In genomic region chr5:24907737-24908136, GRCm38 (mm10) we compare ENCODE assay signal across 8 mouse cellular contexts.
DNase-seq lines count a peak whose midpoint lies in the region; ATAC-seq and TF ChIP-seq lines count a peak whose summit lies in the region.

No protein-coding gene starts in this region.

- no peak for DNase-seq in layer of hippocampus, adult 2 months (ENCODE audit: low spot score in 2 of 2)
- no peak for DNase-seq in layer of hippocampus, adult 8-10 months (ENCODE audit: low spot score in 2 of 2)
- peak; percentile 72 for DNase-seq in MEL (ENCODE audit: low read depth, low spot score)
- peak; percentile 77 for DNase-seq in limb, embryonic 10.5 days (ENCODE audit: low spot score)
- no peak for DNase-seq in gastrocnemius, postnatal 4 days (ENCODE audit: low spot score in 2 of 2)
- no peak for DNase-seq in adrenal gland, adult 2 months

- H3K36me3 ChIP-seq in MEL (ENCODE audit: control insufficient read depth in 1 of 2, insufficient read depth in 2 of 2, low read length in 2 of 2) = peaks cover 0 to 5% of the 10 kb centered on the region in 2 experiments; a peak in 2 of 4 replicates
- H3K36me3 ChIP-seq in embryonic facial prominence, embryonic 15.5 days = no peaks in the 10 kb centered on the region
- peaks cover 8% of the 10 kb centered on the region; the same call in 1 of the 2 replicates for H3K36me3 ChIP-seq in limb, embryonic 10.5 days
- H3K36me3 ChIP-seq in midbrain, embryonic 16.5 days (ENCODE audit: control insufficient read depth, insufficient read depth, low read length) = no peaks in the 10 kb centered on the region

- no peak for TF ChIP-seq CTCF in layer of hippocampus, adult 2 months (conservative IDR thresholded peaks at IDR 0.05)
- no peak for TF ChIP-seq CTCF in MEL (IDR thresholded peaks at IDR 0.05 in 2 of 3, conservative IDR thresholded peaks at IDR 0.05 in 1 of 3; ENCODE audit: control insufficient read depth in 1 of 3, insufficient read depth in 1 of 3, low read depth in 2 of 3, low read length in 3 of 3, poor library complexity in 1 of 3, severe bottlenecking in 1 of 3)

- ATAC-seq in embryonic facial prominence, embryonic 15.5 days (ENCODE audit: insufficient number of reproducible peaks, low FRiP score, low TSS enrichment, low read depth) = peak; percentile 16; the same call in 1 of the 2 replicates
- peak; percentile 64; the same call in 1 of the 2 replicates for ATAC-seq in midbrain, embryonic 16.5 days

- peak overlapping the region; percentile 85 for H3K4me3 ChIP-seq in layer of hippocampus, adult 2 months
- H3K4me3 ChIP-seq in MEL (ENCODE audit: control insufficient read depth in 1 of 2, insufficient read depth in 1 of 2, low read depth in 2 of 2, low read length in 2 of 2) = peak overlapping the region; percentile 70 to 77
- H3K4me3 ChIP-seq in embryonic facial prominence, embryonic 15.5 days (replicated peaks) = peak overlapping the region; percentile 84
- peak overlapping the region; percentile 83 for H3K4me3 ChIP-seq in limb, embryonic 10.5 days
- H3K4me3 ChIP-seq in midbrain, embryonic 16.5 days (ENCODE audit: low read depth, low read length) = peak overlapping the region; percentile 89

- peaks cover 0 to 5% of the 10 kb centered on the region in 2 experiments; a peak in 2 of 4 replicates for H3K4me1 ChIP-seq in MEL (ENCODE audit: control insufficient read depth in 1 of 2, insufficient read depth in 2 of 2, low read length in 2 of 2)
- H3K4me1 ChIP-seq in embryonic facial prominence, embryonic 15.5 days = peaks cover 18% of the 10 kb centered on the region
- H3K4me1 ChIP-seq in limb, embryonic 10.5 days = peaks cover 19% of the 10 kb centered on the region
- H3K4me1 ChIP-seq in midbrain, embryonic 16.5 days (ENCODE audit: control insufficient read depth, insufficient read depth, low read length) = peaks cover 20% of the 10 kb centered on the region

- no peak for TF ChIP-seq RAD21 in MEL (IDR thresholded peaks at IDR 0.05; ENCODE audit: low read depth, low read length)

- no peaks in the 10 kb centered on the region for H3K27me3 ChIP-seq in MEL (ENCODE audit: control insufficient read depth in 1 of 2, insufficient read depth in 2 of 2, low read length in 2 of 2)
- no peaks in the 10 kb centered on the region for H3K27me3 ChIP-seq in embryonic facial prominence, embryonic 15.5 days
- H3K27me3 ChIP-seq in limb, embryonic 10.5 days (ENCODE audit: low read depth, poor library complexity, severe bottlenecking) = no peaks in the 10 kb centered on the region
- H3K27me3 ChIP-seq in midbrain, embryonic 16.5 days (ENCODE audit: control insufficient read depth, insufficient read depth, low read depth, low read length) = no peaks in the 10 kb centered on the region

- peak overlapping the region; percentile 93 for H3K9ac ChIP-seq in MEL (ENCODE audit: control insufficient read depth, low read depth, low read length, poor library complexity, severe bottlenecking)
- peak overlapping the region; percentile 79 for H3K9ac ChIP-seq in embryonic facial prominence, embryonic 15.5 days
- H3K9ac ChIP-seq in midbrain, embryonic 16.5 days (ENCODE audit: low read depth, low read length) = peak overlapping the region; percentile 97

- H3K9me3 ChIP-seq in MEL (replicated peaks; ENCODE audit: insufficient read depth, low read length) = no peaks in the 10 kb centered on the region
- no peaks in the 10 kb centered on the region for H3K9me3 ChIP-seq in embryonic facial prominence, embryonic 15.5 days (replicated peaks)
- H3K9me3 ChIP-seq in limb, embryonic 10.5 days (replicated peaks) = no peaks in the 10 kb centered on the region
- H3K9me3 ChIP-seq in midbrain, embryonic 16.5 days (replicated peaks; ENCODE audit: control insufficient read depth, low read length, poor library complexity, severe bottlenecking) = no peaks in the 10 kb centered on the region

- TF ChIP-seq EP300 in MEL (IDR thresholded peaks at IDR 0.05; ENCODE audit: low read depth in 1 of 2, low read length in 2 of 2) = peak in 1 of 2 experiments; percentile 28; a peak in 1 of 4 replicates

- peak overlapping the region; percentile 89 for H3K4me2 ChIP-seq in embryonic facial prominence, embryonic 15.5 days (replicated peaks)
- H3K4me2 ChIP-seq in midbrain, embryonic 16.5 days (ENCODE audit: low read length) = peak overlapping the region; percentile 55

- peak overlapping the region; percentile 95 for H3K27ac ChIP-seq in layer of hippocampus, adult 2 months
- peak overlapping the region; percentile 42; the same call in 1 of the 2 replicates for H3K27ac ChIP-seq in MEL (ENCODE audit: control insufficient read depth, low read depth, low read length)
- peak overlapping the region; percentile 93 for H3K27ac ChIP-seq in embryonic facial prominence, embryonic 15.5 days (replicated peaks)
- H3K27ac ChIP-seq in limb, embryonic 10.5 days = peak overlapping the region; percentile 96
- H3K27ac ChIP-seq in midbrain, embryonic 16.5 days (ENCODE audit: low read length) = peak overlapping the region; percentile 96

- 0% methylated on average over 26 of the region's 26 CpGs for WGBS in embryonic facial prominence, embryonic 15.5 days
- 0% methylated on average over 26 of the region's 26 CpGs for WGBS in limb, embryonic 10.5 days
- 0% methylated on average over 26 of the region's 26 CpGs for WGBS in midbrain, embryonic 16.5 days

- TF ChIP-seq POLR2A in MEL (IDR thresholded peaks at IDR 0.05; ENCODE audit: control insufficient read depth in 1 of 2, insufficient read depth in 1 of 2, low read depth in 1 of 2, low read length in 2 of 2, poor library complexity in 1 of 2) = 0 out of 4 replicates have a peak, but pooled peaks of 1 of the 2 experiments have one; percentile 10

- H3K79me2 ChIP-seq in MEL (ENCODE audit: control insufficient read depth, insufficient read depth, low read length, poor library complexity) = peaks cover 5% of the 10 kb centered on the region; the same call in 1 of the 2 replicates

TF ChIP-seq in MEL, 35 proteins besides CTCF, POLR2A, EP300 and RAD21:
- no peak for TF ChIP-seq ZNF384 (IDR thresholded peaks at IDR 0.05; ENCODE audit: low read depth, low read length)
- no peak for TF ChIP-seq USF1 (IDR thresholded peaks at IDR 0.05; ENCODE audit: low read depth, low read length)
- TF ChIP-seq TAL1 (IDR thresholded peaks at IDR 0.05; ENCODE audit: low read length) = no peak
- peak; percentile 46; the same call in 1 of the 2 replicates for TF ChIP-seq GATA1 (IDR thresholded peaks at IDR 0.05; ENCODE audit: low read depth, low read length)
- 0 out of 2 replicates have a peak, but pooled peaks have one; percentile 17 for TF ChIP-seq MAZ (IDR thresholded peaks at IDR 0.05; ENCODE audit: low read depth, low read length)
- no peak for TF ChIP-seq MEF2A (IDR thresholded peaks at IDR 0.05; ENCODE audit: extremely low read depth, insufficient replicate concordance, low read depth, low read length, poor library complexity, severe bottlenecking)
- peak; percentile 83 for TF ChIP-seq MXI1 (IDR thresholded peaks at IDR 0.05; ENCODE audit: low read depth, low read length)
- TF ChIP-seq ZMIZ1 (IDR thresholded peaks at IDR 0.05; ENCODE audit: low read depth, low read length) = no peak
- TF ChIP-seq MAX (IDR thresholded peaks at IDR 0.05; ENCODE audit: low read length) = peak; percentile 38; the same call in 1 of the 2 replicates
- TF ChIP-seq GABPA (IDR thresholded peaks at IDR 0.05; ENCODE audit: low read depth, low read length) = no peak
- TF ChIP-seq ZKSCAN1 (IDR thresholded peaks at IDR 0.05; ENCODE audit: low read depth, low read length) = no peak
- TF ChIP-seq POLR2AphosphoS2 (IDR thresholded peaks at IDR 0.05; ENCODE audit: low read length) = no peak
- TF ChIP-seq SIN3A (IDR thresholded peaks at IDR 0.05; ENCODE audit: low read length) = peak; percentile 79
- no peak for TF ChIP-seq CHD1 (IDR thresholded peaks at IDR 0.05; ENCODE audit: low read depth, low read length)
- TF ChIP-seq NRF1 (IDR thresholded peaks at IDR 0.05; ENCODE audit: insufficient read depth, low read depth, low read length, poor library complexity, severe bottlenecking) = no peak
- 0 out of 2 replicates have a peak, but pooled peaks have one; percentile 51 for TF ChIP-seq ETS1 (IDR thresholded peaks at IDR 0.05; ENCODE audit: low read depth, low read length)
- TF ChIP-seq UBTF (IDR thresholded peaks at IDR 0.05; ENCODE audit: borderline replicate concordance, insufficient read depth, low read depth, low read length) = no peak
- no peak for TF ChIP-seq USF2 (IDR thresholded peaks at IDR 0.05; ENCODE audit: borderline replicate concordance in 1 of 2, insufficient read depth in 1 of 2, low read depth in 1 of 2, low read length in 2 of 2)
- no peak for TF ChIP-seq CHD2 (IDR thresholded peaks at IDR 0.05; ENCODE audit: low read length)
- TF ChIP-seq BHLHE40 (IDR thresholded peaks at IDR 0.05; ENCODE audit: borderline replicate concordance, low read depth, low read length) = no peak
- TF ChIP-seq HCFC1 (IDR thresholded peaks at IDR 0.05; ENCODE audit: low read depth, low read length) = 0 out of 2 replicates have a peak, but pooled peaks have one; percentile 16
- TF ChIP-seq MYB (IDR thresholded peaks at IDR 0.05; ENCODE audit: low read depth, low read length) = no peak

Comparison
In these comparisons a context has a peak if more than half of its experiments do, and no peak if none do; other contexts are left out.
1. DNase-seq: peak in MEL (single experiment) and limb, embryonic 10.5 days (single experiment); none in layer of hippocampus, adult 2 months (0 of 2), layer of hippocampus, adult 8-10 months (0 of 2), gastrocnemius, postnatal 4 days (0 of 2) and adrenal gland, adult 2 months (single experiment).
2. H3K27ac ChIP-seq: peak in every context shown above with its lines; median percentile 96 in limb, embryonic 10.5 days; 96 in midbrain, embryonic 16.5 days; 95 in layer of hippocampus, adult 2 months; 93 in embryonic facial prominence, embryonic 15.5 days; 42 in MEL.
3. Peak in every context shown above with its lines, with median percentiles within 50 percentile points of each other: H3K4me3 ChIP-seq and H3K9ac ChIP-seq.